Mouse (Mus musculus) thymus, adult 2 months (tissue): ENCODE results near the gene Prokr1. TPM values are rescaled to one million over a fixed set of nuclear protein-coding genes. Genes with fewer than 3 reads are reported as not detected.

ENCODE experiments used
- DNase-seq: peaks from one replicate; pipeline ENCODE4 v3.0.0; 2021
- H3K27ac ChIP-seq: fragments of 200-500 bp; 2 replicates; pipeline ENCODE4 v1.5.1; 2012; ENCODE audit warnings: low read length, control low read depth; ENCODE audit not compliant: control insufficient read depth, insufficient read depth
- H3K27me3 ChIP-seq: fragments of 200-500 bp; 2 replicates; pipeline ENCODE4 v1.6.1; 2012; ENCODE audit warnings: mild to moderate bottlenecking, low read length, moderate library complexity, mixed read lengths; ENCODE audit not compliant: control insufficient read depth, insufficient read depth
- H3K36me3 ChIP-seq: fragments of 200-500 bp; 2 replicates; pipeline ENCODE4 v1.6.1; 2012; ENCODE audit warnings: mild to moderate bottlenecking, low read length, moderate library complexity; ENCODE audit not compliant: control insufficient read depth, insufficient read depth
- H3K4me1 ChIP-seq: fragments of 200-500 bp; replicated peaks from 2 replicates; pipeline ENCODE4 v1.6.1; 2012; ENCODE audit warnings: low read length; ENCODE audit not compliant: control insufficient read depth, insufficient read depth
- H3K4me3 ChIP-seq: fragments of 200-500 bp; 2 replicates; pipeline ENCODE4 v1.5.1; 2012; ENCODE audit warnings: mild to moderate bottlenecking, low read length, control low read depth, moderate library complexity; ENCODE audit not compliant: control insufficient read depth, insufficient read depth
- CTCF ChIP-seq: fragments of 200-500 bp; IDR thresholded peaks from 2 replicates; pipeline ENCODE4 v1.5.1; 2012; ENCODE audit warnings: mild to moderate bottlenecking, control low read depth, low read length, moderate library complexity, borderline replicate concordance; ENCODE audit not compliant: control insufficient read depth, poor library complexity, insufficient read depth; ENCODE audit errors: extremely low read depth
- POLR2A ChIP-seq: fragments of 200-500 bp; IDR thresholded peaks from 2 replicates; pipeline ENCODE4 v1.6.1; 2012; ENCODE audit warnings: mild to moderate bottlenecking, low read length, control low read depth, moderate library complexity; ENCODE audit not compliant: control insufficient read depth, poor library complexity, insufficient read depth; ENCODE audit errors: extremely low read depth
- WGBS: fragments of 180-500 bp; shearing (Covaris S2); methylation state at CpG from one replicate; pipeline ENCODE4 v1.1.7; 2018; 5-methylcytosine and 5-hydroxymethylcytosine counted together
- polyA plus RNA-seq: library from polyadenylated mRNA; depleted of rRNA; stranded (reverse); fragments of >200 nt; gene quantifications from 2 replicates; pipeline ENCODE4 v1.2.3, GENCODE M21; 2012

The Prokr1 gene
- polyA plus RNA-seq, 1 experiment, result 0.26 TPM

DNA sequence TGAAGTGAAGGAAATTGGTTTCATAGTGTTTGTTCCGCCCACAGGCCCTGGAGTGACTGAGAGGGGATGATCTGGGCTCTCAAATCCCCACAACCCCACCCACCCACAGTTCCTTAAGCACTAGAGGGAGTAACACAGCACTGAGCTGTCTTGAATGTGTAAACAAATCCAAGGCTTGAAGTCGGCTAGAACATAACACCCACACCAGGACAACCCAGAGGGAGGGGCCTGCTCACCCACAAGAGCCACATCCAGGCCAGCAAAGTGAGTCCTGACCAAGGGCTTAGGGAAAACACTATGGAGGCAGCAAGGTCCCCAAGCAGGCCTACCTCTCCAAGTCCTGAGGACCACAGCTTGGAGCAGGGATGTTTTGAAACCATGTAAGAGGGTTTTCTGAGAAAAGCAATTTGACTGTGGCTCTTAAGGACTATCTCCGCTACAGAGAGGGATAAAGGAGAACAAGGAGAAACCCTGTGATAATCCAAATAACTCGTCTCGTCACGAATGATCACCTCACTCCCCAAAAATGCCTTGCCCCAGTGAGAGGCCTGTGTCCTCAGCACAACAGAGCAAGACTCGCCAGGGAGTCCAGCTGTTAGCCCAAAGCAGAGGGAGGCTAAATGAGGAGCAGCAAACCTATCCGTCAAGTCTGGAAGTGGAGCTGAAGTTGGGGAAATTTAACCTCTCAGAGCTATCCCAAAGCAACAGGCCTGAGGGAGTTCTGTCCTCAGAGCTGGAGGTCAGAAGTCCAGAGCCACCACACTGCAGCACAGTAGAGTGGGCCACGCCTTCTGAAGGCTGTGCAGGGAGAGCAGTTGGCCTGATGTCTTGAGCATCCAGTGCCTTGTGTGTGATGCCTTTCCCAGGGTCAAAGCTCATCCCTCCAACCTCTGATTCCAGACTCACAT, 22.6 kb downstream of the Prokr1 start:
- DNase-seq, result no peak
- Histone ChIP-seq H3K4me3 (no peak overlapping the region), H3K4me1 (no peaks in the 10 kb centered on the region), H3K27ac (no peak overlapping the region), H3K27me3 (no peaks in the 10 kb centered on the region), H3K36me3 (no peaks in the 10 kb centered on the region)
- WGBS, result 83% methylated on average over 9 of the region's 9 CpGs
- TF ChIP-seq POLR2A (no peak), CTCF (no peak)

DNA sequence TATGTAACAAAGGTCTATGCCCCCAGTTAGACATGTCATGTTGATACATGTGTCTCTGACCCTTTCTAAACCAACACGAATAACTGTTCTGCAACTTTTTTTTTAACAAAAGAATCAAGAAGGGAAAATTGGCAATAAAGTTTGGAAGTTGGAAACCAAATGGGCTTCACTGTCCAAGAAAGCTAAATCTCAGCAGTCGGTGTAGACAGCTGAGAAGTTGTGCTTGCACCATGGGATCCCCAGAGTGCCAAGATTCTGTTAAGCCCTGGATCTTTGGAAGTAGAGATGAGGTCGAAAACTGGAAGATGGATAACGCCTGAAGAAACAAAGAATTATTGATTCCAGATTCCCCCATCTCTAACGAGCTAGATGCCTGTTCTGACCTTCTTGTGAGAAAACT, 25.4 kb downstream of the Prokr1 start:
- DNase-seq, result no peak
- H3K4me3 ChIP-seq, result no peak overlapping the region

DNA sequence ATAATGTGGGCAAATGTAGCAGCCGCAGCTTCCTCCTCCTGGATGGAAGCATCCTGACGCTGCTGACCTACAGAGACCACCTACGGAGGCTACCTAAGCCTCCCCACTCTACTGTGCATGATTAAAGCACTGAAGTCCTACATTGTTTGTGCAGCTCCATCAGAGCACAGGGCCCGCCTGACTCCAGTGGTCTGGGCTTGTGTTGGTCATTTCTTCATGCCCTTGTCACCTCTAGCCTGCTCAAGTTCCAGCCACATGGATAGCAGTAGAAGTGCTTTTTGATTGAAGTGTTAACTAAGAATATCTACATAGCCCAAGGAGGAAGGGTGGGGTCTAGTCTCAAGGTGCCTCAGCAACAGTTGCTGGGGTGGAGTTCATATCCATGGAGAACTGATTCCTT, 26.2 kb downstream of the Prokr1 start:
- TF ChIP-seq CTCF (no peak), POLR2A (no peak)
- no peak overlapping the region for H3K27ac ChIP-seq
- DNase-seq, result no peak
- no peaks in the 10 kb centered on the region for H3K4me1 ChIP-seq
- no peak overlapping the region for H3K4me3 ChIP-seq
- H3K36me3 ChIP-seq, result no peaks in the 10 kb centered on the region
- whole genome bisulfite sequencing, result 98% methylated on average over 4 of the region's 4 CpGs
- no peaks in the 10 kb centered on the region for H3K27me3 ChIP-seq

More for the DNA sequence above, 25.4 kb downstream of the Prokr1 start:
- Histone ChIP-seq H3K27me3 (no peaks in the 10 kb centered on the region), H3K4me1 (no peaks in the 10 kb centered on the region), H3K27ac (no peak overlapping the region), H3K36me3 (no peaks in the 10 kb centered on the region)
- TF ChIP-seq CTCF (no peak), POLR2A (no peak)
- WGBS, result 93% methylated on average over 5 of the region's 5 CpGs

DNA sequence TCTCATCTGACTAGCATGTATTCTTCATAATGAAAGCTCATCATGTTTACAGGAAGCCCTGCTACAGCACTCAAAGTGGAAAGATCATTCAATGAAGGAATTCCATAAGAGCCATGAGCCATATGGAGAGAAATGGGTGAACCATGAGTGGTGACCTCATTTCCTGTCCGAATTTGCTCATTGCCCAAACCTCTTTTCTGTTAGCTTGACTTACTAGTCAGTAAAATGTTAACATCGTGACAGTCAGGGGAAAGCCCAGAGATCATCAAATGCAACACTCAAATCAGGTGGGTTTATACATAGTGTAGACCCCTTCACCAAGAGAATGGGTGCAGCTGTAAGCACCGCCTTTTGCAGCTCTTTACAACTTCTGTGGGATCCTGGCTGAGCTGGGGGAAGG, 36.8 kb downstream of the Prokr1 start:
- H3K27ac ChIP-seq, result no peak overlapping the region
- no peaks in the 10 kb centered on the region for H3K36me3 ChIP-seq
- DNase-seq, result no peak
- 80% methylated on average over 3 of the region's 3 CpGs for WGBS
- TF ChIP-seq CTCF, result no peak
- no peak for TF ChIP-seq POLR2A
- peaks cover 5% of the 10 kb centered on the region for H3K4me1 ChIP-seq
- no peaks in the 10 kb centered on the region for H3K27me3 ChIP-seq
- no peak overlapping the region for H3K4me3 ChIP-seq

DNA sequence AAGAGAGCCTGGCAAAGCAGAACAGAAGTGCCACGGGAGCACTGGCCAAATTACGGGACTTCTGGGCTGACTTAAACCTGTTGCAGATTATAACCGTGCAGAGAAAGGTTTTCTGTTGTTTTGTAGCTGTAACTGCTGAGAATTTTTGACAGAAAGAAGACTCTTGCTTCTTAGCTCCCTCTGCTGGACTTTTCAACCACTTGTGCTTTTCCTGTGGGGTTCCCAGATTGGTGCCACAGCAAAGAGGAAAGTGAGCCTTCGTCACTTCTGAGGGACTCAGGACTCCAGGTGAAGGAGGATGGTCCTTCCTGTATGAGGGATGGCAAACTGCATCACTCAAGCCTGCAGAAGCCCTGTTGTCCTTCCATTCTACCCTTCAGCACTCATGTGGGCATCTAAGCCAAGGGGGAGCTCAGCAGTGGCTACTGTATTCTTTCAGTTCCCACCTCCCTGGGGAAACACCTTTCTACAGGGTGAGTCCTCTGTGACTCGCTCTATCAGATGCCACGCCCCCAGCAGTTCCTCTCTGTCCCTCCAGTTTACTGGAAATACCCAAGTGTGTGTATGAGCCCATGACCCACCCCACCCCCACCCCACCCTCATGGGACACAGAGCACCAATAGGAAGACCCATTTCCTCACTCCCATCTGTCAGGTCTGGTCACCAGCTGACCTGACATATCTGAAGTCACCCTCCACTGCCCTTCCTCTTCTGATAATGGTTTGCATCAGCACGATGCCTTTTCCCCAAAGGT, 38.3 kb downstream of the Prokr1 start:
- no peaks in the 10 kb centered on the region for H3K27me3 ChIP-seq
- WGBS, result 19% methylated on average over 7 of the region's 7 CpGs
- H3K4me1 ChIP-seq, result peaks cover 9% of the 10 kb centered on the region
- no peaks in the 10 kb centered on the region for H3K36me3 ChIP-seq
- peak; percentile 58 for DNase-seq
- no peak overlapping the region for H3K4me3 ChIP-seq
- no peak for TF ChIP-seq CTCF
- no peak for TF ChIP-seq POLR2A
- H3K27ac ChIP-seq, result peak overlapping the region; percentile 47; the same call in 1 of the 2 replicates

DNA sequence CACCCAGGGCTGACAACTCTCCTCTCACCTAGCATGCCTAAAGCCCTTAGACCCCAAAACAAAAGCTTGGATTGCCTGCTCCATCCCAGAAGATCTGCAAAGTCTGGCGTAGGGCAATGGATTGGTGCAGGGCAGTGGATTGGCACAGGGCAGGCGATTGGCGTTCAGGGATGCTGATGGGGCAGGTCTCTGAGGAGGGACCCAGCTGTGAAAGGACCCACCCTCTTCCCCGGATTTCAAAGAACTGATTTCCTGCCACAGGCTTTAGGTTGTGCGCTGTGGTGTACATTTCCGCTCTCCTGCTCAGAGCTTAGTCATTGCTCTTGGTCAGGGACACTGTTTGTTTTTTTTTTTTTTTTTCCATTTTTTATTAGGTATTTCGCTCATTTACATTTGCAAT, 42.7 kb downstream of the Prokr1 start:
- DNase-seq, result peak; percentile 75
- Histone ChIP-seq H3K4me1 (peaks cover 16% of the 10 kb centered on the region), H3K36me3 (no peaks in the 10 kb centered on the region), H3K27ac (peak overlapping the region; percentile 34), H3K27me3 (no peaks in the 10 kb centered on the region), H3K4me3 (no peak overlapping the region)
- WGBS, result 5% methylated on average over 7 of the region's 7 CpGs
- no peak for TF ChIP-seq POLR2A
- no peak for TF ChIP-seq CTCF
